Mouse (Mus musculus): ENCODE data around the gene Vmn2r33. TPM values are rescaled to one million over a fixed set of nuclear protein-coding genes. Genes with fewer than 3 reads are reported as not detected.

The Vmn2r33 gene
- polyA plus RNA-seq (2014; fragmentation: Illumina TruSeq; extraction: RNeasy Lipid Tissue Mini Kit (QIAGEN cat#74804); ENCODE audit: low read depth, low replicate concordance) = not detected

GRCm38 (mm10) chr7:7566686-7567085, at the start of gene Vmn2r33:
Gene Vmn2r33, minus strand, starts transcription at chr7:7566786.

Other genes with a start within 250 kb of the Vmn2r33 start
- gene Vmn2r30, start 229.2 kb downstream of the Vmn2r33 start, polyA plus RNA-seq (2014; fragmentation: Illumina TruSeq; extraction: RNeasy Lipid Tissue Mini Kit (QIAGEN cat#74804); ENCODE audit: low read depth, low replicate concordance) = 1.5 TPM
- gene Gm45783, start 192.2 kb downstream of the Vmn2r33 start, polyA plus RNA-seq (2014; fragmentation: Illumina TruSeq; extraction: RNeasy Lipid Tissue Mini Kit (QIAGEN cat#74804); ENCODE audit: low read depth, low replicate concordance) = 2.4 TPM
- not detected for gene Vmn2r31, start 167.1 kb downstream of the Vmn2r33 start, polyA plus RNA-seq (2014; fragmentation: Illumina TruSeq; extraction: RNeasy Lipid Tissue Mini Kit (QIAGEN cat#74804); ENCODE audit: low read depth, low replicate concordance)
- gene Vmn2r32, start 86.8 kb downstream of the Vmn2r33 start, polyA plus RNA-seq (2014; fragmentation: Illumina TruSeq; extraction: RNeasy Lipid Tissue Mini Kit (QIAGEN cat#74804); ENCODE audit: low read depth, low replicate concordance) = not detected
- not detected for gene Vmn2r34, start 122.7 kb upstream of the Vmn2r33 start, polyA plus RNA-seq (2014; fragmentation: Illumina TruSeq; extraction: RNeasy Lipid Tissue Mini Kit (QIAGEN cat#74804); ENCODE audit: low read depth, low replicate concordance)